Mouse (Mus musculus) forelimb bud, embryonic 11.5 days (tissue): ENCODE measurements around the gene Camta1.
"Not testable (repeated sequence)": the region's sequence is repeated elsewhere in the genome, so short reads cannot be mapped to it uniquely, and the experiment has no call there.

Experiments
- DNase-seq: peaks from one replicate; pipeline ENCODE4 v3.0.0-alpha.2; 2012; ENCODE audit warnings: low read depth, low spot score

The Camta1 gene

GRCm38 (mm10) chr4:151073108-151073744 lies 788.5 kb downstream of the Camta1 start:
- DNase-seq: peak; percentile 60

DNA sequence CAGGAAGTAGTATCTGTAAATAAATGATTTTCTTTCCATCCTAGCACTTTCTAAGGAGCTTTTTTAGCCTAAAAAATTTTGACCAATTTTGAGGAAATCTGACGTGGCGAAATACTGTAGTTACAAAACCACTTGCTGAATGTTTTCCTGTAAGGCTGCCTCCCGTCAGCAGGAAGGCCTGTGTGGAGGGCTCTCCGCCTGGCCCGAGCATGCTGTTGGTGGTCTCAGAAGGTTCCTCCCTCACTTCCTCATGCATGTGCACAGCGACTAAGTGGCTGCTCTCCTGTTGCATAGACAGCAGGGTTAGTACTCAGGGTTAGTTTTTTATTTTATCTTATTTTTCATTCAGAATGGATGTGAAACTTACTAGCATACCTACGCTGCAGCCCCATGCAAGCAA lies 790.7 kb downstream of the Camta1 start:
- no peak for DNase-seq

- DNase-seq: no peak
Measured at GRCm38 (mm10) chr4:151068751-151069150, 792.9 kb downstream of the Camta1 start.

- no peak for DNase-seq
Measured at GRCm38 (mm10) chr4:151059566-151059965, 802.1 kb downstream of the Camta1 start.

DNA sequence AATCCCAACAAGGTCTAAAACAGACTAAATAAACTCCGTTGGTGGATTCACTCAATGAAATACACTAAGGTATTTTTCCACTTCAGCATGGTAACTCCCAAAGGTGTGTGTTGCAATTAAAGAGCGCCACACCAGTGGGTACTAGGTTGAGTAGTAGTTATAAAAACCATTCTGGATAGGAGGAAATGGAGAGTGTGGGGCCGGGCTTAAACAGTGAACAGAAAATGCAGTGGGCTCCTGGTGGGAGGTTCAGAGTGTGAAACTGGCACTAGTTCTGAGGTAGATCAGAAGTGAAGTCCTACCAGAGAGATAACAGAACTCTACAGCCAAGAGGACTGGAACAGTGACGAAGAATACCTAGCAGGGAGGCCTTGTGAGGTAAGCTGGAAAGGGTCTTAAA lies 803.0 kb downstream of the Camta1 start:
- no peak for DNase-seq

GRCm38 (mm10) chr4:151057347-151058321 lies 804.0 kb downstream of the Camta1 start, which contains the start of gene Vamp3:
Vamp3 (minus strand) TSS chr4:151057963.
- peak; percentile 98 for DNase-seq

- no peak for DNase-seq
Measured at GRCm38 (mm10) chr4:151051162-151051561, 810.5 kb downstream of the Camta1 start.

DNA sequence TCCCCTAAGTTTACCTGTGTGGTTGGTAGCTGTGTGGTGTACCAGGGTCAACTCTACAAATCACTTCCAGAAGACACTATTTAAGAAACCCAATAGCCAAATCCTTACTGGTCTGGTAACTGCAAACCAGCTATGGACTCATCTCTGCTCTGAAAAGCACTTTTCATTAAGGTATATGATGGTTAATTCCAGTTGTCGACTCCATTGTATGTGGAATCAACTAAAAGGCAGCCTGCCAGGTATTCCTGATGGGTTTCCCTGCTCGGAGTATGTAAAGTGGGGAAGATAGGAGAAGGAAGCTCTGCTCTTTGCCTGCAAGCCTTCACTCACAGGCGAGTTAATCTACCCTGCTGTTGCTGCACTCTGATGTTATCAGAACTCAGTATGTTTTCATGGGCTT lies 815.2 kb downstream of the Camta1 start:
- no peak for DNase-seq

GRCm38 (mm10) chr4:151044944-151045570 lies 816.6 kb downstream of the Camta1 start:
- no peak for DNase-seq

GRCm38 (mm10) chr4:151044037-151044943 lies 817.4 kb downstream of the Camta1 start, which contains the start of gene Per3:
Per3 (minus strand) TSS chr4:151044665.
- peak; percentile 93 for DNase-seq

DNA sequence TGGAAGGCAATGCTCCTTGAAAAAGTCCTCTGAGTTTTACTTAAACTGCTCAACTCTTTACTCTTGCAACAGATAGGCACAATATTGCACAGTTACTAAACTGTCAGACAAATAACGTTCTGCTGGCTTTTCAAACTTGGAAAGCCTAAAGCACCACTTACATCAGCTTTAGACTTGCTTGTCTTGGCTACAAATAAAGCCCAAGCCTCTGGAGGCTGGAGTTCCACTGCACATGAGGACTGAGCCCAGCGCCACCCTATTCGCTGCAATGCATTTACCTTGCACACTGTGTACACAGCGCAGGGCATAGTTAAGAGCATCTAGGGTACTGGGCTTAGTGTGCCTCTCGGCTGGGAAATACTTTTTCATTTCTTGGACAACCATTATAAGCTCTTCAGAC lies 818.4 kb downstream of the Camta1 start:
- DNase-seq: no peak

DNA sequence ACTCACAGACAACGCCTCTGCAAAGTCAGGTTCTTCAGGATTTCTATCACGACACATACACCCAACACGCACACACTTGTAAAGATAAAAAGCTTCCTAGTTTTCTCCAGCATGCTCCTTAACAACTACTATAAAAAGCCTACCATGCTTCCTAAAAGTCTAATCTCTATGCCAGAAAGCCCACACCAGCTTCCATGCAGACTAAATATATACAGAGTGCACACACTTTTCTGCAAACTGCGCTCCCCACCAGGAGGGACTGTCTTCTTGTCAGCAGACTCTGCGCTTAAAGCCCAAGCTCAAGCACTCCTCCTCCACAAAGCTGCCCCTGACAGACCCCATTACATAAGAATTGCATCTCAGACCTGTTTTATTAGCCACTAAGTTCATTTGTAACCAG lies 820.2 kb downstream of the Camta1 start:
- no peak for DNase-seq

DNA sequence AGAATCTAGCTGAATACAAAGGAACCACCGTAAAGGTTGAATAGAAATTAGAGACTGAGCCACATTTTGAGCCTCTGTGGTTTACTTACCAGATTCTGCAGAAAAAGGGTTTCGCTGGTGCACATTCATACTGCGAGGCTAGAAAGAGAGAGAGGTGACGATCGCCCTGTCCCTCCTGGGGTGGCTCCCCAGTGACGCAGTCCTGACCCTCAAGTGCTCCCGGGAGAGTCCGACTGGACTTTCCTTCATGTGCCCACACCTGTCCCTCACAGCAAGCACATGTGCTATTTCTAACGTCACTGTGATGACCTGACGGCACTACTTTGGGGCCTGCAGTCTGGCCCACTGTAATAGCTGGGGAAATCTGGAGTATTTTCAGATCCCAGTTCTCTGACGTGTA lies 823.9 kb downstream of the Camta1 start:
- DNase-seq: no peak

DNA sequence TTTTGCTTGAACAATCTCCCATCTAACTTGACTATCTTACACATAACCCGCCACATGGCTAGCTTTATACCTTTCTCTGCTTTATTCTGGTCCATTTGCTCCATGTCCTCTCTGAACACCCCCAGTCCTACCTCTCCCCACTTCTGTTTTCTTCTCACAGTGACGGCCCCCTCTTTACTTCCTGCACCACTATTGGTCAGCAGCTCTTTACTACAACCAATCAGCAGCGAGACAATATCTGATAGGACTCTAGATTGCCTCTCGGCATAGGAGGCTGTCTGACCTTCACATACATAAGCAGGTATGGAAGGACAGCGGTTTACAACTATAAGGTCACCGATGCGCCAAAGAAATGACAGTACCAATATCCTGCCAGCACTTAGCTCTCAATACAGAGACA lies 825.2 kb downstream of the Camta1 start:
- no peak for DNase-seq

GRCm38 (mm10) chr4:151027001-151027400 lies 834.7 kb downstream of the Camta1 start:
- peak; percentile 50 for DNase-seq

DNA sequence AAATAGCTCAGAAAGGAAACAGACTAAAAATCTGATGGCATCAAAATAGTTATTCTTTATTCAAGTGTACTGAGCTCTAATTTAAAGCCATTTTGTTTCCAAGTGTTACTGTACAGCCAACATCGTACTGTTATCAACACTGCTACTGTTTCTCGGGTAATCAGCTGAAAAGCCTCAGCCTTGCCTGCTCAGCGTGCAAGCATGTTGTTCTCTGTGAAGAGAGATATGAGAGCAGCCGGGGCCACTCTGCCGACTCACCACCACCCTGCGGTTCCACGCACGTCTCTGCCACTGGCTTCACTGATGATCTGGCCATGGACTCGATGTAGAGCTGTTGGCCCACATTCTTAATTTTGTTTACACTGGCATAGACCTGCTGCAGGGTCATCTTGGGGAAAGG lies 837.5 kb downstream of the Camta1 start:
- DNase-seq: no peak

- DNase-seq: not testable (repeated sequence)
Measured at GRCm38 (mm10) chr4:151017356-151017755, 844.3 kb downstream of the Camta1 start.

GRCm38 (mm10) chr4:151015946-151016345 lies 845.7 kb downstream of the Camta1 start:
- DNase-seq: peak; percentile 57

GRCm38 (mm10) chr4:151010316-151010715 lies 851.4 kb downstream of the Camta1 start:
- no peak for DNase-seq

- DNase-seq: peak; percentile 11
Measured at GRCm38 (mm10) chr4:151006945-151007344, 854.7 kb downstream of the Camta1 start.

DNA sequence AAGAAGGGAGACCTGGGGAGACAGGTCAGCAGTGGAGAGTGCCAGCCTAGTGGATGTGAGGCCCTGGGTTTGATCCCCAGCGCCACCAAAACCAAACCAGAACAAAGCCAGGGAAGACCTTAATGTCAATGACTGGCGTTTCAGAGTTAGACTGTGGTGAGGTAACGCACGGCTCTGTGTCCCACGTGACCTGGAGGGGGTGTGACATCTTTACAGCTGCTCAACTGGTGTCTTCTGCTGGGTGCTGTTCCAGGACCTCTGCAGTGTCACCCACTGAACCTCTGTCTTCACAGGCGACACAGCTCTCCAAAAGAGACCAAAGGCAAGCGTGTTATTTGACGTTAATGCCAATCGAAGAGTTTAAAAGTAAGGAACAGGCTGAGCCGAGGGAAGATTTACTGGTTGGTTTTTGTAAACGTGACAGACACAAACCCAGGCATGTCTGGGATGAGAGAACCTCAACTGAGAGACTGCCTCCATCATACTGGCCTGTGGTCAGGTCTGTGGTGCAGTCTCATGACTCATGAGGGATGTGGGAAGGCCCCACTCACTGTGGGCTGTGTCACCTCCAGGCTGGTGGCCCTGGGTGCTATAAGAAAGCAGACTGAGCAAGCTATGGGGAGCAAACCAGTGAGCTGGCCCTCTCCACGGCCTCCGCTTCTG lies 855.9 kb downstream of the Camta1 start:
- no peak for DNase-seq
